Mouse (Mus musculus): Measurements from ENCODE around the gene Vps13d. TPM values are rescaled to one million over a fixed set of nuclear protein-coding genes. Genes with fewer than 3 reads are reported as not detected.

The Vps13d gene
- polyA plus RNA-seq, 1 experiment from 2014 or later, result 11.6 TPM

GRCm38 (mm10) chr4:144971048-144971447, 223.8 kb downstream of the Vps13d start:
- no peak overlapping the region for H3K9ac ChIP-seq (replicated peaks)
- no peak for ATAC-seq (ENCODE audit: insufficient number of reproducible peaks, insufficient read depth, low FRiP score, low TSS enrichment, low read depth)
- WGBS, result 90% methylated on average over 2 of the region's 2 CpGs
- H3K27me3 ChIP-seq, result no peaks in the 10 kb centered on the region
- no peak overlapping the region for H3K27ac ChIP-seq
- no peak overlapping the region for H3K4me3 ChIP-seq (replicated peaks)
- H3K36me3 ChIP-seq, result peaks cover 11% of the 10 kb centered on the region
- no peak overlapping the region for H3K4me2 ChIP-seq
- H3K9me3 ChIP-seq, result no peaks in the 10 kb centered on the region
- H3K4me1 ChIP-seq (replicated peaks), result 0 out of 2 replicates have a peak, but pooled peaks cover 4% of the 10 kb centered on the region

- Histone ChIP-seq H3K4me2 (no peak overlapping the region), H3K27ac (no peak overlapping the region), H3K9ac (replicated peaks) (no peak overlapping the region), H3K9me3 (no peaks in the 10 kb centered on the region), H3K36me3 (peaks cover 5% of the 10 kb centered on the region), H3K4me3 (replicated peaks) (no peak overlapping the region), H3K27me3 (no peaks in the 10 kb centered on the region), H3K4me1 (replicated peaks) (no peaks in the 10 kb centered on the region; the same call in 1 of the 2 replicates)
- 50% methylated on average over 6 of the region's 6 CpGs for WGBS
- no peak for ATAC-seq (ENCODE audit: insufficient number of reproducible peaks, insufficient read depth, low FRiP score, low TSS enrichment, low read depth)
Observed at GRCm38 (mm10) chr4:144969030-144969429, 225.8 kb downstream of the Vps13d start.

GRCm38 (mm10) chr4:144968371-144968770, 226.4 kb downstream of the Vps13d start:
- H3K4me3 ChIP-seq (replicated peaks), result no peak overlapping the region
- H3K27me3 ChIP-seq, result no peaks in the 10 kb centered on the region
- ATAC-seq (ENCODE audit: insufficient number of reproducible peaks, insufficient read depth, low FRiP score, low TSS enrichment, low read depth), result no peak
- 89% methylated on average over 3 of the region's 3 CpGs for WGBS
- H3K9ac ChIP-seq (replicated peaks), result no peak overlapping the region
- H3K27ac ChIP-seq, result no peak overlapping the region
- H3K9me3 ChIP-seq, result no peaks in the 10 kb centered on the region
- peaks cover 5% of the 10 kb centered on the region for H3K36me3 ChIP-seq
- H3K4me1 ChIP-seq (replicated peaks), result no peaks in the 10 kb centered on the region; the same call in 1 of the 2 replicates
- no peak overlapping the region for H3K4me2 ChIP-seq

- ATAC-seq (ENCODE audit: insufficient number of reproducible peaks, insufficient read depth, low FRiP score, low TSS enrichment, low read depth), result no peak
- Histone ChIP-seq H3K9ac (replicated peaks) (no peak overlapping the region), H3K27ac (no peak overlapping the region), H3K4me2 (no peak overlapping the region), H3K4me3 (replicated peaks) (no peak overlapping the region), H3K36me3 (peaks cover 5% of the 10 kb centered on the region), H3K27me3 (no peaks in the 10 kb centered on the region), H3K4me1 (replicated peaks) (peaks cover 4% of the 10 kb centered on the region; the same call in 1 of the 2 replicates), H3K9me3 (no peaks in the 10 kb centered on the region)
- 85% methylated on average over 2 of the region's 2 CpGs for WGBS
Observed at GRCm38 (mm10) chr4:144965255-144965654, 229.6 kb downstream of the Vps13d start.

- Histone ChIP-seq H3K4me3 (replicated peaks) (no peak overlapping the region), H3K27ac (no peak overlapping the region), H3K9me3 (no peaks in the 10 kb centered on the region), H3K27me3 (no peaks in the 10 kb centered on the region), H3K9ac (replicated peaks) (no peak overlapping the region), H3K4me1 (replicated peaks) (peaks cover 5% of the 10 kb centered on the region; the same call in 1 of the 2 replicates), H3K36me3 (no peaks in the 10 kb centered on the region), H3K4me2 (no peak overlapping the region)
- ATAC-seq (ENCODE audit: insufficient number of reproducible peaks, insufficient read depth, low FRiP score, low TSS enrichment, low read depth), result no peak
- 90% methylated on average over 3 of the region's 3 CpGs for WGBS
Observed at GRCm38 (mm10) chr4:144961696-144962095, 233.1 kb downstream of the Vps13d start.

- H3K27ac ChIP-seq, result no peak overlapping the region
- no peaks in the 10 kb centered on the region for H3K36me3 ChIP-seq
- peaks cover 5% of the 10 kb centered on the region; the same call in 1 of the 2 replicates for H3K4me1 ChIP-seq (replicated peaks)
- H3K4me2 ChIP-seq, result no peak overlapping the region
- H3K9me3 ChIP-seq, result no peaks in the 10 kb centered on the region
- no peak for ATAC-seq (ENCODE audit: insufficient number of reproducible peaks, insufficient read depth, low FRiP score, low TSS enrichment, low read depth)
- WGBS, result 90% methylated on average over 4 of the region's 4 CpGs
- H3K4me3 ChIP-seq (replicated peaks), result no peak overlapping the region
- no peaks in the 10 kb centered on the region for H3K27me3 ChIP-seq
- H3K9ac ChIP-seq (replicated peaks), result no peak overlapping the region
Observed at GRCm38 (mm10) chr4:144961232-144961631, 233.6 kb downstream of the Vps13d start.

- Histone ChIP-seq H3K4me3 (replicated peaks) (no peak overlapping the region), H3K27me3 (no peaks in the 10 kb centered on the region), H3K4me1 (replicated peaks) (peaks cover 5% of the 10 kb centered on the region; the same call in 1 of the 2 replicates), H3K9ac (replicated peaks) (no peak overlapping the region), H3K36me3 (no peaks in the 10 kb centered on the region), H3K4me2 (no peak overlapping the region), H3K9me3 (no peaks in the 10 kb centered on the region), H3K27ac (peak overlapping the region; percentile 35; the same call in 1 of the 2 replicates)
- 62% methylated on average over 8 of the region's 8 CpGs for WGBS
- no peak for ATAC-seq (ENCODE audit: insufficient number of reproducible peaks, insufficient read depth, low FRiP score, low TSS enrichment, low read depth)
Observed at GRCm38 (mm10) chr4:144960188-144960904, 234.5 kb downstream of the Vps13d start.

- ATAC-seq (ENCODE audit: insufficient number of reproducible peaks, insufficient read depth, low FRiP score, low TSS enrichment, low read depth), result no peak
- Histone ChIP-seq H3K27ac (no peak overlapping the region), H3K36me3 (no peaks in the 10 kb centered on the region), H3K9me3 (no peaks in the 10 kb centered on the region), H3K4me2 (no peak overlapping the region), H3K9ac (replicated peaks) (no peak overlapping the region), H3K27me3 (no peaks in the 10 kb centered on the region), H3K4me1 (replicated peaks) (peaks cover 5% of the 10 kb centered on the region; the same call in 1 of the 2 replicates), H3K4me3 (replicated peaks) (no peak overlapping the region)
- 75% methylated on average over 2 of the region's 2 CpGs for WGBS
Observed at GRCm38 (mm10) chr4:144957721-144958120, 237.1 kb downstream of the Vps13d start.

GRCm38 (mm10) chr4:144957186-144957585, 237.6 kb downstream of the Vps13d start:
- no peak for ATAC-seq (ENCODE audit: insufficient number of reproducible peaks, insufficient read depth, low FRiP score, low TSS enrichment, low read depth)
- 89% methylated on average over 4 of the region's 4 CpGs for WGBS
- H3K27ac ChIP-seq, result no peak overlapping the region

GRCm38 (mm10) chr4:144956293-144956692, 238.5 kb downstream of the Vps13d start:
- Histone ChIP-seq H3K9ac (replicated peaks) (no peak overlapping the region), H3K4me3 (replicated peaks) (no peak overlapping the region), H3K27me3 (no peaks in the 10 kb centered on the region), H3K27ac (no peak overlapping the region), H3K36me3 (no peaks in the 10 kb centered on the region), H3K9me3 (no peaks in the 10 kb centered on the region), H3K4me1 (replicated peaks) (peaks cover 5% of the 10 kb centered on the region; the same call in 1 of the 2 replicates), H3K4me2 (no peak overlapping the region)
- ATAC-seq (ENCODE audit: insufficient number of reproducible peaks, insufficient read depth, low FRiP score, low TSS enrichment, low read depth), result no peak
- WGBS, result 85% methylated on average over 1 of the region's 1 CpGs

More at GRCm38 (mm10) chr4:144957186-144957585, 237.6 kb downstream of the Vps13d start:
- H3K4me1 ChIP-seq (replicated peaks), result peaks cover 5% of the 10 kb centered on the region; the same call in 1 of the 2 replicates
- H3K4me3 ChIP-seq (replicated peaks), result no peak overlapping the region
- H3K36me3 ChIP-seq, result no peaks in the 10 kb centered on the region
- no peaks in the 10 kb centered on the region for H3K27me3 ChIP-seq
- no peak overlapping the region for H3K4me2 ChIP-seq
- H3K9ac ChIP-seq (replicated peaks), result no peak overlapping the region
- H3K9me3 ChIP-seq, result no peaks in the 10 kb centered on the region

GRCm38 (mm10) chr4:144955863-144956262, 238.9 kb downstream of the Vps13d start:
- Histone ChIP-seq H3K27ac (no peak overlapping the region), H3K27me3 (no peaks in the 10 kb centered on the region), H3K4me2 (no peak overlapping the region), H3K4me3 (replicated peaks) (no peak overlapping the region), H3K4me1 (replicated peaks) (peaks cover 5% of the 10 kb centered on the region; the same call in 1 of the 2 replicates), H3K9ac (replicated peaks) (no peak overlapping the region), H3K36me3 (no peaks in the 10 kb centered on the region), H3K9me3 (no peaks in the 10 kb centered on the region)
- no peak for ATAC-seq (ENCODE audit: insufficient number of reproducible peaks, insufficient read depth, low FRiP score, low TSS enrichment, low read depth)
- WGBS, result 77% methylated on average over 1 of the region's 1 CpGs
